Mouse (Mus musculus) lung, postnatal 10 days (tissue): Measurements from ENCODE around the gene Snx1.
A peak's percentile ranks its signal among the peaks of the same experiment; 100 is the strongest.

Source experiments
- DNase-seq: peaks from one replicate; pipeline ENCODE4 v3.0.0; 2021

Gene Snx1

DNA sequence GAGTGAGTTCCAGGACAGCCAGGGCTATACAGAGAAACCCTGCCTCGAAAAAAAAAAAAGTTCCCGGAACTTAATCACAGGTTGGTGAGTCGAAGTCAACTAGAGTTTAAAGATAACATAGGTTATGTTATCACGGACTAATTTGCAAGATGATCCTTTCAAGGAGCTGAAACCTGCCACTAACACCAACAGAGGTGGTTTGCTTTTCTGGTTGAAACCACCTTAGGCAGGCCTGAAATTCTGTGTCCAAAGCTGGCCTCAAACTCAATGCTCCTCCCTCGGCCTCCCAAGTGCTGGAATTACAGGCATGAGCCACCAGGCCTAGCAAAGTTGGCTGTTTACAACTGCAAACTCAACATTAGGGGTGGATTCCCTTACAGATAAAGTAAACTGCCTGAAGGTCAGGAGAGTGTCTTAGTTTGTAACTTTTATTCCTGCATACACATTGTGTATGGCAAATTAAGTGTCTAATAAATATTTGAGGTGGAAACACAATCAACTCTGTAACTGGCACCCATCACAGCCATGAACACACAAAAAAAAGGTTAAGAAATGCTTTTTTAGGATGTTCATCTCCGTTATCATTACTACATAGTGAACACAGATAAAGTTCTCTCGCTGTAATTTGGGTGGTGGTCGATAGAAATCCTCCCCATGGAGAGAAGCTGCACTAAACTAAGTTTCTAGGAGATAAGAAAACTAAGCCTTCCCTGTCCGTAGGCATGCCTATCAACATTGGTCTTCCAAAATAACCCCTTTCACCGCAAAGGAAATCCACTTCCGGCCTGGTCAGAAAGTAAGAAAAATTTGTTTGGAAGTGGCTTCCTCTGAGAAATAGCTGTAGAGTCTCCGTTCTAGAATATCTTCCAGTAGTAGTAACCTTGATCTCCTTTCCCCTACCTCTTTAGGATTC lies 588 bp downstream of the Snx1 start:
- peak; percentile 21 for DNase-seq

DNA sequence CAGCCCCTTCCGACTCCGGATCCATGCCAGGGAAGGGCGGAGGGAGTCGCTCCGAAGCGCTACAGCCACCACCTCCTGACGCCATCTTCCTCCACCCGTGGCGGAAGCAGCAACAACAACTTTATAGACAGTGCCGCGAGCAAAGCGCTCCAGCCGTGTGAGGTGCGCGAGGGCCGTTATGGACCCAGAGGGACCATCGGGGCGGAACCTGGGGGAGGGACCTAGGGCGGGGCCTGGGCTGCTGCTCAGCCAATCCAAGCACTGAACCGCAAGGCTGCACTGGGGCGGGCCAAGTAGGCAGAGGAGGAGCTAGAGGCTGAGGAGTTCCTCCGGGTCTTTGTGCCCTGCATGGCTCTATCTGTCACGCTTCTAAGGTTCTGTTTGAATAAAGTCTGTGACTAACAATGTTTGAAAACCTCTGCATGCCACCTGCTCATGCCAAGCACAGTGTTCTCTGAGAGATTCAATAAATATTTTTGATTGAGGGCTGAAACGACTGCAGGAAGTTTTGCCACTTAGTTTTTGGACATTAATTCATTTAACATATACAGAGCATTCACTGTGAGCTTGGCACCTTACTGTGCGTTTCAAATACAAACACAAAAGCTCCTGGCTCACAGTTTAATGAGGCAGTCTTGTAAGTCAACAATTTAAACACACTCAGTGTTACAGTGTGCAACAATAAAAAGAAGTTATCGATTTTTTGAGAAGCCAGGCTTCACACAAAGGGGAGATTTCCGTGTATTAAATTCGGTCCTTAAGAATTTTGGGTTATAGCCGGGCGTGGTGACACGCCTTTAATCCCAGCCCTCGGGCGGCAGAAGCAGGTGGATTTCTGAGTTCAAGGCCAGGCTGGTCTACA lies 1.5 kb downstream of the Snx1 start:
- DNase-seq: peak; percentile 100

DNA sequence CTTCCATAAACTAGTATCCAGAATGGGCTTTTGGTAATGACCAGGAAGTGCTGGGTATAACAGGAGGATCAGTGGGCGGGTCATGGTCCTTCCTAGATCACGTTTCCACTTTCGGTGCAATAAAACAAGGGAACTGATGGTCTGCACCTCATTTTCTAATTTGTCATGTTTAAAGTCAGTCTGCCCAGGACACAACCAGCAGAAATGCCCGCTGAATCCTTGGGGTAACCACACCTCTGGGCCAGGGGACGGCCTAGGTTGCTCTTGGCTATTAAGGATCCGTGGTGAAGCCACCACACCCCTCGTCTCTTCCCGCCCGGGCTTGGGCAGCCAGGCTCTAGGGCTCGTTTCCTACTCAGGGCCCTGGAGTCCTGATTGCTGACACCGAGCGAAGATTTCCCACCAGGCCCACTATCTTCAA lies 2.3 kb downstream of the Snx1 start:
- DNase-seq: no peak

DNA sequence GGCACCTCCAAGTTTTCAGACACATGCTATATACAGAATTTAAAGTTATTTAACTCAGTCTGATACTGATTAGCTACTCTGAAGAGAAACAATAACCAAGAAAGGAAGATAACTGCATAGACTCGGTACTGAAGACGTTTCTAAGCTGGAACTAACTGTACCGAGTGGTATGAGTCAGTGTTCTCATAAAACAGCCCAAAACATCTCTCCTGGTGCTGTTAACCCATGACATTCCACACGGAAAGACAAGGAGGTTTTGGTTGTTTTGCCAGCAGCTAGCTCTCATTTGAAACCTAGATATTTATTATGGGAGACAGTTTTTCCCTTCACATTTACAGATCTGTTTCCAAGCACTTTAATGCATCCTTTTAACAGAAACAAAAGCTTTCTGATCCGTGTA lies 2.7 kb downstream of the Snx1 start:
- DNase-seq: no peak

DNA sequence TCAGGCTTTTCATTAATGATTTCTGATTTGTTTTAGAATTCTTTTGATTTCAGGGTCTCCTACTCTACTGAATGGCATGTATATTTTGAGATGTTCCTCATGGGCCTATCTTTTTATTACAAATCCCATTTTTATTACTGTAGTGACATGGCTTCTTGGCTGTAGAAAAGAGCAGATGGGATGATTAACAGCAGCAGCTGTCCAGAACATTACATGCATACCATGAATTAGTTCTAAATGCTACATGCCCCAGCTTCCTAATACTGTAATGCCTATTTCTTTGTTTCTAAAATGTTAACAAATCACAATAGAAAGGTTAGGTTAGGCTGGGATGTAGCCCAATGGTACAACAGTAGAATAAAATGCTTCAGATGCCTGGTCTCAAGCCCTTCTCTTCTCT lies 5.0 kb downstream of the Snx1 start:
- DNase-seq: no peak

DNA sequence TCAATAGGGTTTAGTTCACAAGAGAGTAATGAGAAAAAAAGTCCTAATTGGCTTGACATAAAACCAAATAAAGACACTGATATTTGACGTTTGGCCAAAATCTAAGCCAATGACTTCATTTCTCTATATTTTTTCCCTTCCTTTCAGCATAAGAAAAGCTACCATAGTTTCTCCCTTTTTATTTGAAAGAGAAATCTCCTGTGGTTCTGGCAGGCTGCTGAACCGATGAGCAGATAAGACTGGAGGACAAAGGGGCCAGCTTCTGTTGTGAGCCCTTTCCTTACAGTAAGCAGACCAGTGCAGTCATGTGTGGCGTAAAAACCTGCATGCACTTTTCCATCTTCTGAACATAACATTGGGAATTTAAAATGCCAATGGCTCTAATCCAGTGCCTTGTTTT lies 5.4 kb downstream of the Snx1 start:
- DNase-seq: no peak

DNA sequence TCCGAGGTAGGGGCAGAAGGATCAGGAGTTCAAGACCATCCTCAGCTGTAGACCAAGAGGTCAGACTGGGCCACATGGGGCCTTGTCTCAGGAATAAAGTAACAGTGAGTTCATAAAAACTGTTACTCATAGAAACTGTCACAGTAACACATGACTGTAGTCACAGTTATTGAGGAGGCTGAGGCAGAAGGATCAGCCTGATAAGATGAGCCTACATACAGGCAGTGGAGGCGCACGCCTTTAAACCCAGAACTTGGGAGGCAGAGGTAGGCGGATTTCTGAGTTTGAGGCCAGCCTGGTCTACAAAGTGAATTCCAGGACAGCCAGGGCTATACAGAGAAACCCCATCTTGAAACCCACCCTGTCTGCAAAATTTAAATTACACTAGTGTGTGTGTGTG lies 6.3 kb downstream of the Snx1 start:
- DNase-seq: no peak

DNA sequence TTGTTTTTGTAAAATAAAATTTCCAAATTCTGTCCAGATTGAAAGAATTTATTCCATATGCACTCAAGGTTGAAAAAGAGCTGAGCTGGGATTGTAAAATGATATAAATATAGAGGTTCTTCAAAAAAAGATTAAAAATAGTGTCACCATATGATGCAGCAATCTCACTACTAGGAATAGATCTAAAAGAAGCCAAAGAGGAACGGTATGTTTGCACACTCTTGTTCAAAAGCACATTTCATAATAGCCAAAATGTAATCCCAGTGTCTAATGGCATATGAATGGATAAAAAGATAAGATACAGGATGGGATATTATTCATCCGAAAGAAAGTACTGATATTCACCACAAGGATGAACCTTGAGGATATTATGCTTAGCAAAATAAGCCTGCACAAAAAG lies 6.9 kb downstream of the Snx1 start:
- DNase-seq: no peak

DNA sequence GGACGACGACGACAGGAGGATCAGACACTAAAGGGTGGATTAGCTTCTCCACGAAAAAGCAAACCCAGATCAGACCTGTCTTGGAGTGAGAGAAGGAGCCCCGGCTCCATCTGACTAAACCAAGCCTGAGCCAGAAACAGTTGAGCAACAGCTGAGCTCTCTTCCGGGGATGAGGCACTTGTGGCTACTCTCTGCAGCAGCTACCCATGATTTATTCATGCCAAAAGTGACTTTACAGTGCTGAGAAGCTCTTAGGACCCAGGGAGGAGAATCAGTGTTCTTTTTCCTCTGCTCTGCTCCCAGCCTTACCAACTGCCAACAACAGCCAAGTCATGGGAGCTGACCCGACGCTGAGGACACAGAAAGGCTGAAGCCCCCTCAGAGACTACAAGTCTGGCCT lies 9.5 kb downstream of the Snx1 start:
- DNase-seq: peak; percentile 35

DNA sequence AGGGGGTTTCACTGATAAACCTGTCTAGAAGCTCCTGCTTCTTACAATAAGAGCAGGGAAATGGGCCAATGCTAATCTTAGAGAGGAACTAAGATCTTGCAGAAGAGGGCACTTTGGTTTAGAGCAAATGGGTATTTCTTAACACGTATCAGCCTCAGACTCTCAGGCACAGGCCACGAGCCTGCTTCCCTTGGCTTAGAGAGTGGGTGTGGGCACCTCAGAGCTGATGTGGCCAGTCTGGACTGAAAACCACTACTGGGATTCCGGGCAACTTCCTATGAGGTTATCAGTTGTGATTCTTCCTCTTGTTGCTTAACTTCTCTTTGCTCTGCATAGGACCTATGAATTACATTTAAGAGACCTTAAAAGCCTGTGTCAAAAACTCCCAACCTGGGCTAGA lies 12.0 kb downstream of the Snx1 start:
- DNase-seq: peak; percentile 6

DNA sequence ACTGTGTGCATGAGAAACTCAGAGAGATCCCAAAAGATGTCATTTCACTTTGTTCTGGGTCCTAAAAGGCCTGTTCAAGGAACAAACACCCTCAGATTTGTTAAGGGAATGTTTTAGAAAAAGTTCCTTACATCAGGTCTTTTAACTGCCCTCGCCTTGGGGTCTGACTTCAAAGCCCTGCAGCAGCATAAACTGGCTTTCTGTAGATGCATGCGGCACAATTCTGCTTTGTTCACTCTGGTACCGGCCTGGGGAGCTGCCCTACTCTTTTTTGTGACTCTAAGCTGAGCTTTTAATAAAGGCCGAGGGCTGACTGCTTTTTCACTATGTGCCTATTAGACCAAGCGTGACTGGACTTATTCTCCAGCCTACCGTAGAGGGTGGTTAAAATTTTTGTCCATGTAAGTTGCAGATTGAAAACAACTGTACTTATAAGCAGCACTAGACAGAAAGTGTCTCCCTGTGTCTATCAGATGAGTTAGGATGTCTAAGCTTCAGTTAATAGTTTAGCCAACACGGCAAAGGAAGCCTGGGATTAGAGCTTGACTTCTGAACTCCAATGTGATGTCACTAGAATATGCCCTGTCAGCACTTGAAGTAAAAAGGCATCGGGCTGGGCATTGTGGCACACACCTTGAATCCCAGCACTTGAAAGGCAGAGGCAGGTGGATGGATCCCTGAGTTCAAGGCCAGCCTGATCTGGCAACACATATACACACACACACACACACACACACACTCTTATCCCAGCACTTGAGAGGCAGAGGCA lies 15.6 kb downstream of the Snx1 start:
- DNase-seq: no peak

DNA sequence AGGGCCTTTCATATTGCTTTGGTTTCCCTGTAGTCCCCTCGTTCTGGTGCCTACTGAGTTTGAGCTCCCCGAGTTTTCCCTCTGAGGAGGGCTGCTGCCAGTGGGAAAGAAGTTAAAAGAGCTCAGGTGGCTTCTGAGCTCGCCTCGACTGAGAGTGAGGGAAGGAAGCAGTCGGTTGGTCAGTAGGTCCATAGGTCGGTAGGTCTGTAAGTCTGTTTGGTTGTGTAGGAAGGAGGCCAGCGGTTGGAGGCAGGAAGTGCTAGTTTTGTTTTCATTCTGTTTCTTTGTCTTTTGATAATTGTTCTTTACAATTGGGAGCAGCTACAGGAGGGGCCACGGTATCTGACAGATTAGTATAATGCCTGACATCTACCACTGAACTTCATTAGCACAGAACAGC lies 16.3 kb downstream of the Snx1 start:
- DNase-seq: no peak

DNA sequence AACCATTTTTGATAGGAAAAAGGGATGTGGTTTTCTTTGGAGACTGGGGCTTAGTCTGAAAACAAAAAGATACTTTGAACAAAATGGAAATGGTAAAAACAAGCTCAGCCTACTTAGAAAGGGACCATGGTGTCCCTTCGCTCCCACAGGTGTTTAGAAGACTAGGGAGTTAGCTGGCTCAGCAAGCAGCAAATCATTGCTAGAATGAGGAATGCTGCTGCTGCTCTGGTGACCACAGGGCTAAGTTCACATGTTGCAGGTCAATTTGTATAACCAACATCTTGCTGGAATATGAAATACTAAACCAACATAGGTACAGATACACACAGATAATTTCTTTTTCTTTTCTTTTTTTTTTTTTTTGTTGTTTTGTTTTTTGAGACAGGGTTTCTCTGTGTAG lies 16.8 kb downstream of the Snx1 start:
- DNase-seq: no peak

DNA sequence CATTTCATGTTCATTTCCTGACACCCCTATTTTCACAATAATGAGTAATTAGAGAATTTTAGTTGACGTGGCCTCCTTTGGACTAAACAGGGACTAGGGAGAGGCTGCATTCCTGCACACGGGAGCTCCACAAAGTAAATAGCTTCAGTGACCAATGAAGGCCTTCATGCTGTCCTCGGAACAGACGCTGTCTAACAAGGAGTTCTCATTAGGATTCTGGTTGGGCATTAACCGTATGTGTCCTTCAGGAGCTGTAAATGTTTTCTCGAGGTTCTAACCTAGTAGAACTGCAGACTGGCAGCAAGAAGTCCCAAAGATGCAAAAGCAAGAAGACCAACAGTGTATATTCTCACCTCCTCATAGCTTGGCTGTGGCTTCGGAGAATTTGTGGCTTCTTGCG lies 21.2 kb downstream of the Snx1 start:
- no peak for DNase-seq

DNA sequence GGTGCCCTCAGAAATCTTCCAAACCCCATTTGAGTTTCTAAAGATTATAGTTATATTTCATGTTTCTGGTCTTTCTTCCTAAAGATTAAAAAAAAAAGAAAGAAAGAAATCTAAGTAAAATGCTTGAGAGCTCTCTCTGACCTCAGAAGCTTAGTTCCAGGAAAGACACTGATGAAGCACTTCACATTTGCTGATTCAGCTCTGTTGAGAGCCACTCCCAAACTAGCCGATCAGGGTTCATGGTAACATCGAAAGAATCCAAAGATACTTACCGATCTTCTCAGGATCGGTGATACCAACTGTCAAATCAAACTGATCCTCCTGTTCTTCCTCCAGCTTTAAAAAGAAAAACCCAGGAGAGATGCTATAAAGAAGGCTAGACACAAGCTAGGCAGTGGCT lies 21.8 kb downstream of the Snx1 start:
- DNase-seq: no peak

DNA sequence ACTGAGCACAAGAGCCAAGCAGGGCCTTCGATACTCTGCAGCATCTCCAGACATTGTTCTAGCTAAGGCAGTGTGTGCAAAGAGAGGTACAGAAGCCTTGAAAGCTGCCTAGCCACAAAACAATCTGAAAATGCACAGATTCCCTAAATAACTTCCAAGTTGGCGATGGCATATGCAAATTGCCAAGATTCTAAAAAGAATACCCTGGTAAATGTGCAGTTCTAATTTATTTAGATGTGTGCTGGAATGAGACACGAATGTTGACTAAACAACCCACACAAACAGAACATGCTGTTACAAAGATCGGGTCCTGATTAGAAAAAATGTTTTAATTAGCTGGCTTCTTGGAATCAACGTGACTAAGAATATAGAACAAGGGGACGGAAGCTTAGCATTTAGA lies 23.7 kb downstream of the Snx1 start:
- no peak for DNase-seq

DNA sequence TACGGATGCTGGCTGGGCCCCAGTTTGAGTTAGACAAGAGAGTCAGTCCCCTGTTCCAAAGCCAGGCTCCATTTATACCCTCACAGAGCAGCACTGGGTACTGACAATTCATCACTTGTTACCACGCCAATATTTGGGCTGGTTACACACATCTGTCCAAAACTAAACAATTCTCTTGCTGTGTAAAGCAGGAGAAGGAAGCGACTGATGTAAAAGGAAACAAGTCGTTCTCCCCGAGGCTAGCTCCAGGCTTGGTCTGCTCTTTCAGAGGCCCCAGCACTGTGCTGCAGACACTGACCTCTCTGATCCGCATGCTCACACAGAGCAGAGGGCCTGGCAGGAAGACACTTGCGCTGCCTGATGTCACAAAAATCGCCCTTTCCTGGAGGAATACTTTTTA lies 24.8 kb downstream of the Snx1 start:
- DNase-seq: no peak

DNA sequence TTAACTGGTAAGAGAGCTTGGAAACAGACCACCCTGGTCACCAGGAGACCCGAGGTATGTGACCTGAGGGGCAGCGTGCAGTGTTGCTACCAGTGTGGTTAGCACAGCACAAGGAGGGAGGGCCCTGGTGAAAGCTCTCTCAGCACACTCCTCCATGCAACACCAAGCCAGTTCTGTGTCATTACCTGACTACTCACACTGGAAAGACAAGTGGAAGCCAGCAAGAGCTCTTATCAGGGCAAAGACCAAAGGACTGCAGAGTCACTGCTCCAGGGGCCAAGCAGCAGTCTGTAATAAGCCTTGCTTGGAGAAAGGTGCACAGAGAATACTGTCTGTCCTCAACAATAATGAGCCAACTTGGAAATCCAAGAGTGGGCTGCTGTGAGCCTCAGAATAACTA lies 33.7 kb downstream of the Snx1 start:
- DNase-seq: peak; percentile 29

DNA sequence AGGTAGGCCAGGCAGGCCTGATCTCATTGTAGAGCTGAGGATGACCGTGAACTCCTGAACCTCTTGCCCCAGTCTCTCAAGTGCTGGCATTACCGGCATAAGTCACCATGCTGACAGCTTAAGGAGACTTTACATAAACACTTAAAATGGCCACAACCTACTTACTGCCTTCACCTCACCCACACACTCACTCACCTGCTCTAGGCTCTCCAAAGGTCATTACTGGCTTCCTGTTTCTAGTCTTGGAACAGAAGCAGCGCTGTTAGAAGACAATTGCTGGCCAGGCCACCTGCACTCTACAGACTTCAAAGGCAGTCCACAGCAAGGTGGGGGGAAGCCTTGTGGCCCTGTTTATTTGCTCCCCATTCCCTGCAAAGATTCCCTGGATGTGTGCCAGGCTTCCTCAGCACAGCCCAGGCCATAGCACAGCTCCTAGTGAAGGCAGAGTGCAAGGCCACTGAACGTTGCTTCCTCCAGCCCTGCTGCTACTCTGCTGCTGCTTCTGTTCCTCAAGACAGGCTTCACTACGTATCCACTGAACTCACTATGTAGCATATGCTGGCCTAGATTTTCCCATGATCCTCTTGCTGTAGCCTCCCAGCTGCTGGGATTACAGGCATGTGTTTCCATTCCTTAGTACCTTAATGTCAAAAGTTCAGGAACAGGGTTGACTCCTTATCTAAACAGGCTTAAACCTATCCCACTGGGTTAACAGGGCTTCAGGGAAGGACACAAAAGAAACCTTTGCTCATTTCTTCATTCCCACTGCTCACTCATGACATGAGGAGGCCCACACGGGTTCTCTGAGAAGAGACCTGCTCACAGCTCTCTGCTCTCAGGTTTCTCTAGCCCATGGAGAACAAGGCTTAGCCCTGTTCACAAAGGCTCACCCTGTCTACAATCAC lies 34.8 kb downstream of the Snx1 start:
- peak; percentile 59 for DNase-seq

DNA sequence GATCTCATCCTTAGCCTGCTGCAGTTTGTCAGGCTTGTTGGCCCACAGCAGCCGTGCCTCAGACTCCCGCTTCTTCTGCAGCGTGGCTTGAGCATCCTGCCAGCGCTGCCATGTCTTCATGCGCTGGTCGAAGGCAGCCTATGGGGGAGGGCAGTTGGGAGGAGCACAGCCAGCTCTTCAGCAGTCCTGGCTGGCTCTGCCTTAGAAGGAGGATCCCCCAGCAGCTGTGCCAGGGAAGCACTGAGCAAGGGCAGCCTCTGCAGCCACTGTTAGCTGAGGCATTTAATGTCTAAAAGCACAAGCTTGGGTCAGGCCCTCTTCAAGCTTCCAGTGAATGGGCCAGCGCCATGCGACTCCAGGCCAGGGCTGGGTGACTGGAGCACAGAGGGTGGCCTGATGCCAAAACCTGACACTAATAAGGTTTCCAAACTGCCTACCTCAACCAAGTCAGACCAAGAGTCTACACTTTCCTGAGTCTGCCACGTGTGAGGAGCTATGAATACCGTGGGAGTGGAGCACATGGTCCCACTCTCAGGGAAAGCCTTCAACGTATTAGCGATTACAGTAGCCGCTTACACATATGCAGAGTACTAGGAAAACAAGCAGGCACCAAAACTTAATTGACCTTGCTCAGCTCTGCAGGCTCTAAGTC lies 35.7 kb downstream of the Snx1 start:
- no peak for DNase-seq

DNA sequence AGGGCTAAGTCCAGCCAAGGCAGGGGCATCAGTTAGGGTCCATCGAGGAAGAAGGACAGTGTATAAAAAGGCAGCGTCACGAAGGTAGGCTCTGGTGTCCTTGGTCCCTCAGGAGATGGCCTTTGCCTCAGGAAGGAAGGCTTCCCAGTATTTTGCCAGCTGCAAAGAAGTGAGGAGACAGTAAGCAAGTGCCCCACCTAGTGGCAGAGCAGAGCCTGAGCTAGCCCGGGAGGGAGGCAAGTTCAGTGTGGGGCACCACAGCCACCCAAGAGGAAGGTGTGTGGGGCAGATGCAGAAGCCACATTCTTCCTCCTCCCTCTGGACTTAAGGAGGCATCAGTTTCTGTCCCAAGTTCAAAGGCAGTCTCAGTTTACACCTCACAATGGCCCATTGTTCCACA lies 38.0 kb downstream of the Snx1 start:
- DNase-seq: peak; percentile 78

DNA sequence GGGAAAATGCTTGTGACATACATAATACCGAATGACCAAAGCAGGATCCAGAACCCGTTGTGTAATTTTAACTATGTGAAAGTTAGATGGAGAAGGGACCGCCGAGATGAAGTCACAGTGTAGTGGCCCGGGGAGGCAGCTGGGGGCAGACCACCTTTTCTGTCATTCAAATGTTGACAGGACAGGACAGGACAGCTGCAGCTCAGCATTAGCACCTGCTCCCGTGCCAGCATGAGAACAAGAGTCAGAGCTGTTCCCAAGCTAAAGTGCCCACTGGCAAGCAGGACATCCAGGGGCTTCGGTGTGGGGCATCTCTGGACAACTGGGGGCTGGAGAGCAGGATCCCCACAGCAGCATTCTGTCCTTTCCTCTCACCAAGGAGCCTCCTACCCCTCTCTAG lies 39.3 kb downstream of the Snx1 start:
- DNase-seq: no peak
